Mouse (Mus musculus) heart, postnatal 10 days (tissue): ENCODE data around the gene Rfx2. TPM values are rescaled to one million over a fixed set of nuclear protein-coding genes. Genes with fewer than 3 reads are reported as not detected.

Experiments
- DNase-seq, 2 experiments: peaks; one replicate each; pipeline ENCODE4 v3.0.0; 2021
- intact Hi-C: fragments of 180-260 bp; cut with DNase I; formaldehyde crosslinking; loops from one replicate; pipeline ENCODE4 v1.15.1; 2025
- total RNA-seq, 2 experiments: library from RNA; stranded (reverse); gene quantifications; 2 replicates each; pipeline ENCODE4 v1.2.3; 2021

Gene Rfx2
- total RNA-seq, 2 experiments from 2014 or later, result 6.5 to 10.5 TPM

DNA sequence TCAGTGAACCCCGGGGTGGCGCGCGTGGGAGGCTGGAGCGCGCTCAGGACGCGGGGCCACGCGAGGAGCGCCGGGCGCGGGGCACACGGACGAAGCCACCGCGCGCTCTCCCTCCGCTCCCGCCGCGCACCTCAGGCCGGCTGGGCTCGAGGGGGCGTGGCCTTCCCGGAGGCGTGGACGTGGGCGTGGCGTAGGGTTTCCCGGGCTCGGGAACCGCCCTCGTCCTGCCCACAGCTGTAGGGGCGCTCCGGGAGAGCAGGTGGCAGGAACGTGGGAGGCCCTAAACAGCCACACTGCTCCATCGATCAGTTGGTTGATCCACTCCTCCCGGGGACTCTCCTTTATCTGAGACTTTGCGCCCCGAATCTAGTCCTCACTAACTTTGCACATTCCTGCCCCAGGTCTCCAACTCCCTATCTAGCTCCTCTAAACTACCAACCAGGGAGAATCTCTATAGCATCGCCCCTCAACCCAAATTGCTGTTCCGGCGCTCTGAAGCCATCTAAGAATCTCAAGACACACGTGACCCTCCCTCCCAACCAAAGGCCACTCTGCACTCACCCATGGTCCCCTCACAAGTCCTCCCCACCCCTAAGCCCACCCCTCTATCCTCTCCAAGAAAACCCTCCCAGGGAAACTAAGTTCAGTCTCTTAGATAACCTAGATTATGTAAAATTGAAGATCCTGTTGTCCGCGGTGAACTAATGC is 73.2 kb downstream of the Rfx2 start, which contains the start of gene Nrtn:
TSS of gene Nrtn (minus strand) at position 115 of the 708 bp plus-strand sequence.
- peak; percentile 88 for DNase-seq
- intact Hi-C loops, result loop anchor here (2.0 to 5.0 kb wide), 2 partner anchors 39 to 75 kb away; partner anchors contain the start of gene Vmac

DNA sequence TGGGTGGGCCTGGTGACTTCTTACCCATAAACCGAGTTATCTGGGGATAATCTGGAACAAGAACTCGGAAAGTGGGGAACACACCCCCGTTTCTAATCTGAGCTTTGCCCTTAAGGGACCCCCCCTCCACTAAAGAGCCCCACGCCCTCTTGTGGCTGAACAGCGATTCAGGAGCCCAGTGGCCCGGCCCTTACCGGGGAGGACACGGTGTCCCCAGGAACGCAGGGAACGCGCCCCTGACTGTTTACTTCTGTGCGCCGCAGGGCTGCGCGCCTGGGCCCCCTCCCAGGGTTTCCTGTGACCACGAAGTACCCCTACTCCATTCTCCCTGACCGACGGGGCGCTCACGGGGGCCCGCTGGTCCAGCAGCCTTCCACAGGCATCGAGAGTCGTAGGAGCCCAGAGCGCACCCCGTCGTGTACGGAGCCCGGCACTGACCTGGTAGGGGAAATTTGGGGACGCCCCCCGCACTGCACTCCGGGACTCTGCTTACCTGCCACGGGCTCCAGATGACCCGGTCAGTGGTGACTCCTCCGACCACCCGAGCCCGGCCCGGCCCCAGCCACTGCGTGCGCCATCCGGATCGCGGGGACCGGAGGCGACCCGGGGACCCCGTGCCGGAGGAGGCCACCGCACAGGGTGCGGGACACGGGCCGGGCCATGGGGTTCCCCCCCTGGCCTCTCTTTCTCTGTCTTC is 74.0 kb downstream of the Rfx2 start:
- intact Hi-C loops, result loop anchor here (5.0 kb wide), 1 partner anchor 75 kb away; no protein-coding TSS in a partner anchor
- peak; percentile 47 to 59 for DNase-seq

DNA sequence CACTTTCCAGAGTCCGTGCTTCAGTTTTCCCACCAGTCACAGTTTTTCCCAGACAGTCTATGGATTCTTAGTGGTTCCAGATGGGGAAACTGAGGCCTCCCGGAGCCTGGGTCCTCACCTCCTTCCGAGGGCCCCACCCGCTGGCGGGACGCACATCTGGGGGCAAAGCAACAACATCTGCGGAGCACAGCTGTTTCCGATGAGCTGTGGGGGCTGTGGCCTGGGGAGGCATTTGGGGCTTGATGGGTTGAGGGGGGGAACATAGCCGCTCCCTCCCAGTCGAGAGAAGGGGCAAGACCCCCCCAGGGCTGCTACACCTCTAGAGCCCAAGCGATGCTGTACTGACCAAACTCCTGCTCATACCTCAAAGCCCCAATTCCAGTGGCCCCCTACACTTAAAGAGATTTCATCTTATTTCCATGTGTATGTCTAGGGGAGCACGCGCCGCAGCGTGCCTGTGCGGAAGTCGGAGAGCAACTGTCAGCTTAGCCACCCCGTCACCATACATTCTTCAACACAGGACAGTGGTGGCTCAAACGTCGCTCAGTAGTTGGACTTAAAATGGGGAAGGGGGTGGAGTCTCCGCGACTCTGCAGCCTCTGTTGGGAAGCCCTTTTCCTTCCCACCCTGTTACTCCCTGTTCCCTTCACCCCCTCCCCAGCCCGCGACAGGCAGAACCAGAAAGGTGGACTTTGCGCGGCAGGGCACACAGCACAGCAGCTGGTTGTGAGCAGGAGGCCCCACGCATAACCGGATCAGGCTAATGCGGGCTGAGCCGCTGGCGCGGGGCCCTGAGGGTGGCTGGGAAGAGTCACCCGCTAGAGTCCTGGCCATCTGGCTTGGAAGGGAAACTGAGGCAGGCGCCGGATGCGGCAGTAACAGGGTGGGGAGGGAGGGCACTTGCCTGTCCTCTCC is 76.3 kb downstream of the Rfx2 start:
- intact Hi-C loops, result loop anchor here (5.0 kb wide), 1 partner anchor 72 kb away; no protein-coding TSS in a partner anchor
- no peak for DNase-seq

DNA sequence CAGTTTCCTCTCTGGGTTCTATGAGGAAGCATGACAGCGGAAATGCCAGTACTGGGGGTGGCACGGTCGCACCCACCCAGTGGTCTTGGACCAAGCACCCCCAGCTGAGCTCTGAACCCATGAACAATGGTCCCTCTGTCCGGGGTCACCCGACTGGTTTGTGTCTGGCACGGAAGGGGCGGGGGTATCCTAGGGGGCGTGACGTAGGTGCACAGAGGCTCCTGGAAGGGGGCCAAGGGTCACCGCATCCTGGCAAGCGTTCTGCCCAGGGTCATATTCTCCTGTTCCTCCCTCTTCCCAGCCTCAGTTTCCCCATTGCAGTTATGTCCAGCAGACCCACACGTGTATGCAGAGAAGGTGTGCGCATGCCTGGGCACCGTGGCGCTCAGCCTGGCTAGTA is 77.4 kb downstream of the Rfx2 start:
- intact Hi-C loops, result no loop called here
- DNase-seq, result no peak

DNA sequence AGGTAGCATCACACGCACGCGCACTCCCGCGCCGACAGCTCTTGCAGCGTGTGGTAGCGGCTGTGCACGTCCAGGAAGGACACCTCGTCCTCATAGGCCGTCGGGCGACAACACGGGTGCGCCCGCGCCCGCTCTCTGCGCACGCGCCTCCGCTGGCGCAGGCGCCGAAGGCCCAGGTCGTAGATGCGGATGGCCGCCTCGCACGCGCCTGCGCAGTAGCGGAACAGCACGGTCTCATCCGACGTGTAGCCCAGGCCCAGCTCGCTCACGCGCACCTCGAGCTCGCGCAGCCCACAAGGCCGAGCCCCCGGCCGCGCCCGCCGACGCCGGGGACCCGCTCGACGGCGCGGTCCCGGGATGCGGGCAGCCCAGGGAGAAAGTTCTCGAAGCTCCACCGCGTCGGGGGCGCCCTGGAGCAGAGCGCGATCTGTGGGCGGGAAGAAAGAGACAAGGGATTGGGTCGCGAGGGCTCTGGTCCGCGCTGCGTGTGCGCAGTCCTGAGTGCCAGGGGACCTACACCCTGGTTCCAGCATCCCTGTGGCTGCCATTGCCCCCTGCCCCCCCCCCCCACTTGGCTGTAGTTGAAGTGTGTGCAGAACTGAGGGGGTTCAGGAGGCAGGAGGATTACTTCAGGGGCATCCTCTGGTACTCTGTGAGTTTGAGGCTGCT is 79.3 kb downstream of the Rfx2 start:
- DNase-seq, result peak; percentile 35 to 53
- intact Hi-C loops, result no loop called here

- intact Hi-C loops, result no loop called here
- no peak for DNase-seq
Observed at GRCm38 (mm10) chr17:56744173-56744572, 86.6 kb downstream of the Rfx2 start.

DNA sequence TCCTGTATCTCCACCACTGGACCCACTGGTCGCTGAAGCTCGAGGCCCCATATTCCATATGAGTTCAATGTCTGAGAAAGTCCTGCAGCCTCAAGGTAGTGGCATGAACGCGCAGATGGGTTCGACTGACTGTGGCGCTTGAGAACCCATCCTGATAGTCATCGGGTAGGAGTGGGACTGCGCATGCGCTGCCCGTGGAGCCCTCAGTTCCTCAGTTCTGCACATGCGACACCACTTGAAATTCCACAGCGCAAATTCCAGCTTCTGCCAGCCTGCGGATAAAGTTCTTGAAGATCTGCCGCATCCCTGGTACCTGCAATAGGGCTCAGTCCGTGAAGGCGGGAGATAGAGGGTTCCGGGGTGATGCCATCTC is 90.0 kb downstream of the Rfx2 start:
- no peak for DNase-seq
- intact Hi-C loops, result no loop called here

DNA sequence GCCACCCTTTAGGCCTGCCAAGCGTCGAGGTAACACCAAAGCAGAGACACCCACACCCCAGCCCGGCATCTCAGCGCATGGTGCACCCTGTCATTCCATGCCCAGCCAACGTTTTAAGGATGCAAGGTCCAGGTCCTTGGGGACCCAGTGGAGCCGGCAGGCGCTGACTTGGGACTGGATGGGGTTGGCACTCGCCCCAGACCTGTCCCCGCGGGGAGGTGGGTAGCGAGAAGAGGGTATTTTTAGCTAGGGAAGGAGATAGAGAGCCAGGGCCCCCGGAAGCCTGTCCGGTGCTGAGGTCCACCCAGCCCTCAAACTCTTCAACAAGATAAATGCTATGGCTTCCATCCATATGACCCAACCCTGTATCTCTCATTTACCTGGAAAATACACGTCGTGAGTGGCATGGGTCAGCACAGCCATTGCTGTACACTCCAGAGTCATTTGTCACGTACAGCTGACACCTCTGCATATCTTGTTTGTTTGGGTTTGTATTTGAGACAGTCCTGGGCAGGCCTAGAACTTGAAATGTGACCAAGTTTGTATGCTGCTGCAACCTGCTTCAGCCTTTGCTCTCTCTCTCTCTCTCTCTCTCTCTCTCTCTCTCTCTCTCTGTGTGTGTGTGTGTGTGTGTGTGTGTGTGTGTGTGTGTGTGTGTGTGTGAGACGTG is 90.6 kb downstream of the Rfx2 start:
- intact Hi-C loops, result no loop called here
- DNase-seq, result peak; percentile 77 to 82

DNA sequence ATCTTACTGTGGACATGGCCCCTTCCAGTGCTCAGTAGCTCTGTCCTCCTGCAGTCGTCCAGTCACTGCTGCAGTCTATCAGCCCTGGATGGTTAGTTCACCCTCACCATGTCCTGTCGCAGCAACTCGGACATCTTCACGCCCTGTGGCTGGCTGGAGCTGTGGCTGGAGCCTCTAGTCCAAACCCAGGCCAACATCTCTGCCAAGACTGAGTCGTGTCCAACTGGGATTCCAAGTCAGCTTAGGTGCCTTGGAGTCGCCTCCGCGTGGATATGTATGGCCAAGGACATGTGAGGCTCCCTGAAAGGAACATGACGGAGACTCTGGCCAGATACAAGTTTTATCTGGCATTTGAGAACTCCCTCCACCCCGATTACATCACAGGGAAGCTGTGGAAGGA is 92.6 kb downstream of the Rfx2 start:
- DNase-seq, result no peak
- intact Hi-C loops, result no loop called here

DNA sequence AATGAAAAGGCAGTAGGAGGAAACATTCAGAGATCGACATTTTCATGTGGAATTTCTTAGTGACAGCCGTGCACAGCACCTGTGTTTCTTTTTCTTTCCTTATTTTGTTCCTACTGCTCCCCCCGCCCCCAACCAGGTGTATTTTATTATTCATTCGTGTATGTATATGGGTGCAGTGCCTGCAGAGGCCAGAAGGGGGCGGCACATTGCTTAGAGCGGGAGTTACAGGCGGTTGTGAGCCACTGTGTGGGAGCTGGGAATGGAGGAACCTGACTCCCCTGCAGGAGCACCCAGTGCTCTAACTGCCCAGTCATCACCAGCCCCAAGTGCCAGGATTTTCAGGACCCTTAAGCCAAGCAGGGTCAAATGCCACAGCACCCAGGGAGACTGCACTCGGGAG is 94.3 kb downstream of the Rfx2 start:
- DNase-seq, result no peak
- intact Hi-C loops, result no loop called here

GRCm38 (mm10) chr17:56729656-56730055 is 101.2 kb downstream of the Rfx2 start:
- intact Hi-C loops, result no loop called here
- no peak for DNase-seq

GRCm38 (mm10) chr17:56729151-56729550 is 101.7 kb downstream of the Rfx2 start:
- intact Hi-C loops, result no loop called here
- peak; percentile 20 to 45 for DNase-seq

DNA sequence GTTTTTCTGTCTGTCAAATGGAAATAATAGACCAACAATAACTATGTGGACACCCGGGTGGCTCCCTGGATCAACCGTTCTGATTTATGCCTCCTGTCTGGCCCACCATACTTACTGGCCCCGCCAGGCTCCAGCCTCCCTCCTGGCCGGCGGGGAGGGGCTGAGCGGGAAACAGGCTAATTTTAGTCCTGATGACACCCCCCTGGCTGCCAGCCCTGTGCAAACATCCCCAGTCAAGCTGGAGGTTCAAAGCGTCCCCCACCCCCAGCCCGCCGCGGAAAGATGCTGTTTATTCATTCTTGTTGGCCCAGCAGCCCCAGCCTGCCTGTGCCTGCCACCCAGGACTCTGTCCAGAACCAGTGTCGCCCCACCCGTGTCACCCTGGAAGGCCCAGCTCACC is 102.7 kb downstream of the Rfx2 start:
- peak; percentile 60 to 64 for DNase-seq
- intact Hi-C loops, result no loop called here

- DNase-seq, result no peak
- intact Hi-C loops, result no loop called here
Observed at GRCm38 (mm10) chr17:56727659-56728058, 103.2 kb downstream of the Rfx2 start.

- no peak for DNase-seq
- intact Hi-C loops, result no loop called here
Observed at GRCm38 (mm10) chr17:56727029-56727649, 103.7 kb downstream of the Rfx2 start.
